Mouse (Mus musculus) large intestine, adult 2 months (tissue): ENCODE data around the gene Gm14459. TPM values are rescaled to one million over a fixed set of nuclear protein-coding genes. Genes with fewer than 3 reads are reported as not detected.
"Not testable (repeated sequence)": the region's sequence is repeated elsewhere in the genome, so short reads cannot be mapped to it uniquely, and the experiment has no call there.

Experiments used
- DNase-seq: peaks from one replicate; pipeline ENCODE4 v3.0.0-alpha.2; 2012; ENCODE audit warnings: low read depth, low spot score
- WGBS: fragments of 180-500 bp; shearing (Covaris S2); methylation state at CpG from one replicate; pipeline ENCODE4 v1.1.7; 2018; 5-methylcytosine and 5-hydroxymethylcytosine counted together
- polyA plus RNA-seq: library from polyadenylated mRNA; depleted of rRNA; stranded (reverse); fragments of >200 nt; gene quantifications from 2 replicates; pipeline ENCODE4 v1.2.3, GENCODE M21; 2012; rRNA removed

Gene Gm14459
- not detected in 2 replicates for polyA plus RNA-seq

DNA sequence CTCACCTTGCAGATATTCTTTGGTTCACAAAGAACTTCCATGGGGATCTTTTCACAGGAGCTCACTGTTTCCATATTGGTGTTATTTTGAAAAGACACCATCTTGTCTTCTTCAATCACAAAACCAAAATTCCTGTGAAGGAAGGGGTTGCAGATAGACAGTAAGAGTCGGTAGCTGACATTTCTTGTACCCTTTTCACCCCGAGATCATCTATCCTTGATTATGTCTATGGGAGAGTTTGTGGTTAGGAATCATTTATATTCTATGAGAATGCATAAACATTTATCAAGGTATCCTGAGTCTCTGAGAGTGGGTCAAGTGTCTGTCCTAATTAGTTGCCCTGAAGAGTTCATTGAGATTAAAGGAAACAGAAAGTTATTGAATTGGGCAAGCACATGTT is at the start of gene Gm14459:
Gene Gm14459 (minus strand): TSS at position 101 of the 400 bp plus-strand sequence.
- WGBS, result 78% methylated on average over 2 of the region's 2 CpGs

GRCm38 (mm10) chrX:8548155-8548554 is 23.4 kb upstream of the Gm14459 start, which contains the start of gene Ssxb6:
Gene Ssxb6 (minus strand): TSS chrX:8548255.
- WGBS, result 64% methylated on average over 4 of the region's 4 CpGs
- not testable (repeated sequence) for DNase-seq

More for the DNA sequence above, at the start of gene Gm14459:
- DNase-seq, result no peak

Other genes starting within 250 kb of the Gm14459 start
- not detected in 2 replicates for gene Ssxb10, start 197.5 kb downstream of the Gm14459 start, polyA plus RNA-seq
- not detected in 2 replicates for gene Ssxb9, start 158.0 kb downstream of the Gm14459 start, polyA plus RNA-seq
- not detected in 2 replicates for gene Ssxb1, start 111.6 kb downstream of the Gm14459 start, polyA plus RNA-seq
- gene Ssxb2, start 63.2 kb downstream of the Gm14459 start, polyA plus RNA-seq, result not detected in 2 replicates
- gene Ssxb6, start 23.3 kb upstream of the Gm14459 start, polyA plus RNA-seq, result not detected in 2 replicates
- gene Ssxb3, start 66.9 kb upstream of the Gm14459 start, polyA plus RNA-seq, result not detected in 2 replicates
- gene Ssxb8, start 165.9 kb upstream of the Gm14459 start, polyA plus RNA-seq, result not detected in 2 replicates
- gene Ssx9, start 223.5 kb upstream of the Gm14459 start, polyA plus RNA-seq, result not detected in 2 replicates